8 mouse cellular contexts compared by ENCODE assay signal in the genomic region with DNA sequence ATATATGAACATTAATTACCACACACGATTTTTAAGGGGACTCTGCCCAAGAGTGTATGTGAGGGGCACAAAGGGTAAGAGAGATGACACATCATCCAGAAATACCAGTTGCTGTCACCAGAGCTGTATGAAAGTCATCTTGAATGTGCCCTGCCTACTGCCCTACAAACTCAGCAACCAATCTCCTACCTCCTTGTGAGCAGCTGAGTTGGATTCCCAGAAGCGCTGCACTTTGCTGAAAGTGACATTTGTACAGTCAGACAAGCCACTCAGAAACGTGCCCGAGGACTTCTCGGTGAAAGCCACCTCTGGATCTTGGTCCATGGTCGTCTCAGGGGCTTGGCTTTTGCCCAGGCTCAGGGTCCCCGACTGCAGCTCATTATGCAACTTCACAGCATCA. TPM values are rescaled to one million over a fixed set of nuclear protein-coding genes. Genes with fewer than 3 reads are reported as not detected.
DNase-seq lines count a peak whose midpoint lies in the region; ATAC-seq and TF ChIP-seq lines count a peak whose summit lies in the region.

No protein-coding gene starts in this region.

- peak; percentile 30 for DNase-seq in adrenal gland, adult 2 months
- DNase-seq in adrenal gland, postnatal 4 days (ENCODE audit: low spot score in 2 of 2), result no peak
- peak; percentile 58 for DNase-seq in liver, embryonic 13.5 days
- no peak for DNase-seq in layer of hippocampus, adult 18-20 months (ENCODE audit: low spot score in 2 of 2)
- no peak for DNase-seq in retina, embryonic 14.5 days (ENCODE audit: low spot score)
- no peak for DNase-seq in cerebellum, postnatal 25 days

- no peaks in the 10 kb centered on the region for H3K27me3 ChIP-seq in C2C12 (ENCODE audit: control insufficient read depth, insufficient read depth, insufficient read length)
- H3K27me3 ChIP-seq in forebrain, embryonic 15.5 days, result no peaks in the 10 kb centered on the region
- no peaks in the 10 kb centered on the region for H3K27me3 ChIP-seq in liver, embryonic 13.5 days

- peak overlapping the region; percentile 75 for H3K4me3 ChIP-seq in C2C12 (ENCODE audit: insufficient read depth, poor library complexity, severe bottlenecking)
- H3K4me3 ChIP-seq in forebrain, embryonic 15.5 days, result peak overlapping the region; percentile 62
- H3K4me3 ChIP-seq in liver, embryonic 13.5 days (replicated peaks), result peak overlapping the region; percentile 88

- H3K9ac ChIP-seq in forebrain, embryonic 15.5 days (replicated peaks), result peak overlapping the region; percentile 54
- peak overlapping the region; percentile 73 for H3K9ac ChIP-seq in liver, embryonic 13.5 days

- peaks cover 21% of the 10 kb centered on the region for H3K36me3 ChIP-seq in C2C12 (ENCODE audit: control insufficient read depth, insufficient read depth)
- H3K36me3 ChIP-seq in forebrain, embryonic 15.5 days, result peaks cover 9% of the 10 kb centered on the region
- H3K36me3 ChIP-seq in liver, embryonic 13.5 days, result peaks cover 25% of the 10 kb centered on the region

- peaks cover 36% of the 10 kb centered on the region for H3K79me2 ChIP-seq in C2C12 (ENCODE audit: control insufficient read depth, insufficient read depth)

- H3K9me3 ChIP-seq in forebrain, embryonic 15.5 days, result no peaks in the 10 kb centered on the region
- H3K9me3 ChIP-seq in liver, embryonic 13.5 days (replicated peaks), result no peaks in the 10 kb centered on the region

- ATAC-seq in forebrain, embryonic 15.5 days (replicated peaks), result no peak
- ATAC-seq in liver, embryonic 13.5 days (ENCODE audit: low read depth), result no peak

- no peak overlapping the region for H3K27ac ChIP-seq in forebrain, embryonic 15.5 days (replicated peaks)
- peak overlapping the region; percentile 43 for H3K27ac ChIP-seq in liver, embryonic 13.5 days

- peak overlapping the region; percentile 82 for H3ac ChIP-seq in C2C12 (ENCODE audit: control insufficient read depth, insufficient read length, low read depth)

- TF ChIP-seq CTCF in C2C12 (IDR thresholded peaks at IDR 0.05; ENCODE audit: control insufficient read depth, insufficient read depth, insufficient read length), result no peak

- peak overlapping the region; percentile 80 for H3K4me2 ChIP-seq in forebrain, embryonic 15.5 days (replicated peaks)
- peak overlapping the region; percentile 94 for H3K4me2 ChIP-seq in liver, embryonic 13.5 days

- H3K4me1 ChIP-seq in forebrain, embryonic 15.5 days, result peaks cover 17% of the 10 kb centered on the region
- peaks cover 38% of the 10 kb centered on the region for H3K4me1 ChIP-seq in liver, embryonic 13.5 days (replicated peaks)

- 53% methylated on average over 7 of the region's 7 CpGs for WGBS in forebrain, embryonic 15.5 days
- WGBS in liver, embryonic 13.5 days (ENCODE audit: insufficient replicate concordance), result 22% methylated on average over 7 of the region's 7 CpGs

- peaks cover 22% of the 10 kb centered on the region for H3K79me3 ChIP-seq in C2C12 (ENCODE audit: low read depth)

TF ChIP-seq in C2C12, 6 proteins besides CTCF, POLR2A, EP300 and RAD21:
- TF ChIP-seq MYOD1 (IDR thresholded peaks at IDR 0.05; ENCODE audit: control insufficient read depth, insufficient read length, low read depth), result no peak
- TF ChIP-seq MAX (IDR thresholded peaks at IDR 0.05), result no peak
- TF ChIP-seq MYOG (IDR thresholded peaks at IDR 0.05; ENCODE audit: control insufficient read depth, extremely low read depth, insufficient read length), result no peak
- no peak for TF ChIP-seq CEBPB (IDR thresholded peaks at IDR 0.05; ENCODE audit: low read depth)
- no peak for TF ChIP-seq USF1 (IDR thresholded peaks at IDR 0.05; ENCODE audit: low read depth)
- no peak for TF ChIP-seq FOSL1 (IDR thresholded peaks at IDR 0.05; ENCODE audit: insufficient read depth, low read length, poor library complexity, severe bottlenecking)

RNA-seq across cellular contexts. Expression of a gene that starts 1.0 kb away (rescaled TPM):
- total RNA-seq in adrenal gland, adult 2 months (2021), result 10 to 100 TPM; 13.9 to 15.2 TPM
- 4.3 and 6.6 TPM in 2 replicates for polyA plus RNA-seq in adrenal gland, adult 2 months (2012; rRNA removed)
- total RNA-seq in adrenal gland, postnatal 4 days (2021), result 10 to 100 TPM; 13.2 to 13.4 TPM
- polyA plus RNA-seq in C2C12 (2012; fragmentation: generic; extraction: Trizol), result 33.6 TPM
- polyA plus RNA-seq in forebrain, embryonic 15.5 days (2015; fragmentation: Nextera tagmentation; extraction: Ambion mirVana), result 16.7 and 17.3 TPM in 2 replicates
- 15.2 and 17.2 TPM in 2 replicates for polyA plus RNA-seq in liver, embryonic 13.5 days (2015; fragmentation: Nextera tagmentation; extraction: Ambion mirVana)
- 10 to 100 TPM; 31.8 to 32.2 TPM for total RNA-seq in layer of hippocampus, adult 18-20 months (2021)

RNA-seq across cellular contexts. Expression of a gene that starts 16.8 kb away (rescaled TPM):
- 100 to 1,000 TPM; 804 to 889 TPM for total RNA-seq in adrenal gland, adult 2 months (2021)
- polyA plus RNA-seq in adrenal gland, adult 2 months (2012; rRNA removed), result 521 and 639 TPM in 2 replicates
- 100 to 1,000 TPM; 411 to 420 TPM for total RNA-seq in adrenal gland, postnatal 4 days (2021)
- 736 TPM for polyA plus RNA-seq in C2C12 (2012; fragmentation: generic; extraction: Trizol)
- 463 and 466 TPM in 2 replicates for polyA plus RNA-seq in forebrain, embryonic 15.5 days (2015; fragmentation: Nextera tagmentation; extraction: Ambion mirVana)
- 230 and 238 TPM in 2 replicates for polyA plus RNA-seq in liver, embryonic 13.5 days (2015; fragmentation: Nextera tagmentation; extraction: Ambion mirVana)
- 100 to 1,000 TPM; 541 to 553 TPM for total RNA-seq in layer of hippocampus, adult 18-20 months (2021)

RNA-seq across cellular contexts. Expression of a gene that starts 38.3 kb away (rescaled TPM):
- 10 to 100 TPM; 28.2 to 31.9 TPM for total RNA-seq in adrenal gland, adult 2 months (2021)
- polyA plus RNA-seq in adrenal gland, adult 2 months (2012; rRNA removed), result 6.9 and 9.4 TPM in 2 replicates
- 10 to 100 TPM; 30.1 to 33.8 TPM for total RNA-seq in adrenal gland, postnatal 4 days (2021)
- 46.5 TPM for polyA plus RNA-seq in C2C12 (2012; fragmentation: generic; extraction: Trizol)
- 76.8 and 78.4 TPM in 2 replicates for polyA plus RNA-seq in forebrain, embryonic 15.5 days (2015; fragmentation: Nextera tagmentation; extraction: Ambion mirVana)
- 61.6 and 67.2 TPM in 2 replicates for polyA plus RNA-seq in liver, embryonic 13.5 days (2015; fragmentation: Nextera tagmentation; extraction: Ambion mirVana)
- 10 to 100 TPM; 24.9 to 28.3 TPM for total RNA-seq in layer of hippocampus, adult 18-20 months (2021)

RNA-seq across cellular contexts. Expression of a gene that starts 38.3 kb away (rescaled TPM):
- 10 to 100 TPM; 26.0 to 26.2 TPM for total RNA-seq in adrenal gland, adult 2 months (2021)
- polyA plus RNA-seq in adrenal gland, adult 2 months (2012; rRNA removed), result 56.9 and 73.6 TPM in 2 replicates
- 10 to 100 TPM; 43.4 to 48.4 TPM for total RNA-seq in adrenal gland, postnatal 4 days (2021)
- polyA plus RNA-seq in C2C12 (2012; fragmentation: generic; extraction: Trizol), result 104 TPM
- polyA plus RNA-seq in forebrain, embryonic 15.5 days (2015; fragmentation: Nextera tagmentation; extraction: Ambion mirVana), result 88.5 and 96.9 TPM in 2 replicates
- polyA plus RNA-seq in liver, embryonic 13.5 days (2015; fragmentation: Nextera tagmentation; extraction: Ambion mirVana), result 43.1 and 44.1 TPM in 2 replicates
- 10 to 100 TPM; 34.6 to 38.8 TPM for total RNA-seq in layer of hippocampus, adult 18-20 months (2021)

RNA-seq across cellular contexts. Expression of a gene that starts 47.0 kb away (rescaled TPM):
- total RNA-seq in adrenal gland, adult 2 months (2021), result 1 to 10 TPM; 1.2 to 2.6 TPM
- 5.5 and 6.7 TPM in 2 replicates for polyA plus RNA-seq in adrenal gland, adult 2 months (2012; rRNA removed)
- total RNA-seq in adrenal gland, postnatal 4 days (2021), result 1 to 10 TPM; 7.5 to 9.3 TPM
- 0.60 TPM for polyA plus RNA-seq in C2C12 (2012; fragmentation: generic; extraction: Trizol)
- polyA plus RNA-seq in forebrain, embryonic 15.5 days (2015; fragmentation: Nextera tagmentation; extraction: Ambion mirVana), result 16.9 and 17.9 TPM in 2 replicates
- polyA plus RNA-seq in liver, embryonic 13.5 days (2015; fragmentation: Nextera tagmentation; extraction: Ambion mirVana), result 4.6 and 6.0 TPM in 2 replicates
- total RNA-seq in layer of hippocampus, adult 18-20 months (2021), result 10 to 100 TPM; 12.9 to 13.1 TPM

Comparison
In these comparisons a context has a peak if more than half of its experiments do, and no peak if none do; other contexts are left out.
1. DNase-seq: peak in adrenal gland, adult 2 months (single experiment) and liver, embryonic 13.5 days (single experiment); none in adrenal gland, postnatal 4 days (0 of 2), layer of hippocampus, adult 18-20 months (0 of 2), retina, embryonic 14.5 days (single experiment) and cerebellum, postnatal 25 days (0 of 2).
2. Peak in every context shown above with its lines, with median percentiles within 50 percentile points of each other: H3K4me3 ChIP-seq.